Mouse (Mus musculus): Measurements from ENCODE around the gene Brinp1. TPM values are rescaled to one million over a fixed set of nuclear protein-coding genes. Genes with fewer than 3 reads are reported as not detected.

Brinp1 gene
- polyA plus RNA-seq, 2 experiments, result 9.0 to 15.2 TPM

DNA sequence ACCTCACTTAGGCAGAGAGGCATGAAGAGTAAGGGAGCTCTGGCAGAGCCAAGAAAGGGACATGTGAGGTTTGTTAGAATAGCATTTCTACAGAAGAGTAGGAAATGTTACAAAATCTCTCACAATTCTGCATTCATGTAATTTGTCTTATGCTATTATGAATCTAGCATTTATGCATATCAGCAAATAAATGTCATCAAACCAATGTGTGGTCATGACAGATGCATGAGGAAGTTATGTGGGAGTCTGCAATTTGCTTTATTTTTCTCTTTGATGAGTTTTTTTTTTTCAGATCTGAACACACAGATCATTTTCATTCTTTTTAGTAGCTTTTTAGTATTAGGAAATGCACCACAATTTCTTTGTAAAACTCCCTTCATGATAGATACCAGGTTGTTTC is 82.2 kb downstream of the Brinp1 start:
- DNase-seq (ENCODE audit: low spot score) (no peak), ATAC-seq (ENCODE audit: low FRiP score, low read depth) (no peak)
- no peaks in the 10 kb centered on the region for H3K4me1 ChIP-seq (ENCODE audit: control insufficient read depth, insufficient read depth, low read length)
- H3K9me3 ChIP-seq (ENCODE audit: control insufficient read depth, low read length), result no peaks in the 10 kb centered on the region
- H3K27ac ChIP-seq (replicated peaks; ENCODE audit: low read depth, low read length), result no peak overlapping the region
- TF ChIP-seq POLR2A (IDR thresholded peaks at IDR 0.05; ENCODE audit: borderline replicate concordance, extremely low read depth, insufficient read depth, insufficient read length), result no peak
- no peak overlapping the region for H3K4me3 ChIP-seq (replicated peaks; ENCODE audit: low read length)
- H3K4me2 ChIP-seq (replicated peaks; ENCODE audit: low read depth, low read length, severe bottlenecking), result no peak overlapping the region
- no peaks in the 10 kb centered on the region for H3K27me3 ChIP-seq (ENCODE audit: control insufficient read depth, insufficient read depth, low read length)
- no peak overlapping the region for H3K9ac ChIP-seq (ENCODE audit: low read depth, low read length, severe bottlenecking)
- no peaks in the 10 kb centered on the region for H3K36me3 ChIP-seq (ENCODE audit: control insufficient read depth, insufficient read depth, low read length)

DNA sequence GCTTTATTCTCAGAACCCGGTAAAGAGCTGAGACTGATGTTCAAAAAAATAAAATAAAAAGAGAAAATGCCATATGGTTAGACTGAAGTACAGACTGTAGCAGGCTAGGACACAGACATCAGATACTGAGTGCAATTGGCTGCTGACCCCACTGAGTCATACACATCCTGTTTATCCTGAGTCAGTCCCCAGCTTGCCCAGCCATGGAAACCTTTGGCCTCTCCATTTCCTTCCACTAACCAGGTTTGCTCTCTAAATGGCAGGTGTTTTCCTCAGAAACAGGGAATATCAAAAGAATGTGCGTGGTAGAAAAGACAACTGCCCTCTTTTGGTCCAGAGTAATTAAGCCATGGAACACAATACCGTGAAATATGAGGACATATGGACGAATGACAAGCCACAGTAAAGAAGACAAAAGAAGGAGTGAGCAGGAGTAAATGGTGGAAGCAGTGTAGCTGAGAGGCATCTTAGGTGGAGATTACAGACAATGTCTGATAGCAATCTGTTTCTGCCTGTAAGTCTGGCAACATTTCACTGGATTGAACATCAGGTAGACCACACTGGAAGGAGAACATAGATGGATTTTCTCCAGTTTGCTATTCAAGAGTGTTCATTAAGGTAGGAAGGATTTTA is 88.9 kb downstream of the Brinp1 start:
- H3K4me2 ChIP-seq (replicated peaks; ENCODE audit: low read depth, low read length, severe bottlenecking), result no peak overlapping the region
- no peaks in the 10 kb centered on the region for H3K4me1 ChIP-seq (ENCODE audit: control insufficient read depth, insufficient read depth, low read length)
- DNase-seq (ENCODE audit: low spot score) (no peak), ATAC-seq (ENCODE audit: low FRiP score, low read depth) (no peak)
- WGBS, result 83% methylated on average over 4 of the region's 4 CpGs
- H3K4me3 ChIP-seq (replicated peaks; ENCODE audit: low read length), result no peak overlapping the region
- H3K36me3 ChIP-seq (ENCODE audit: control insufficient read depth, insufficient read depth, low read length), result no peaks in the 10 kb centered on the region
- H3K9ac ChIP-seq (ENCODE audit: low read depth, low read length, severe bottlenecking), result no peak overlapping the region
- no peaks in the 10 kb centered on the region for H3K27me3 ChIP-seq (ENCODE audit: control insufficient read depth, insufficient read depth, low read length)
- H3K9me3 ChIP-seq (ENCODE audit: control insufficient read depth, low read length), result no peaks in the 10 kb centered on the region
- no peak overlapping the region for H3K27ac ChIP-seq (replicated peaks; ENCODE audit: low read depth, low read length)
- TF ChIP-seq POLR2A (IDR thresholded peaks at IDR 0.05; ENCODE audit: borderline replicate concordance, extremely low read depth, insufficient read depth, insufficient read length), result no peak

DNA sequence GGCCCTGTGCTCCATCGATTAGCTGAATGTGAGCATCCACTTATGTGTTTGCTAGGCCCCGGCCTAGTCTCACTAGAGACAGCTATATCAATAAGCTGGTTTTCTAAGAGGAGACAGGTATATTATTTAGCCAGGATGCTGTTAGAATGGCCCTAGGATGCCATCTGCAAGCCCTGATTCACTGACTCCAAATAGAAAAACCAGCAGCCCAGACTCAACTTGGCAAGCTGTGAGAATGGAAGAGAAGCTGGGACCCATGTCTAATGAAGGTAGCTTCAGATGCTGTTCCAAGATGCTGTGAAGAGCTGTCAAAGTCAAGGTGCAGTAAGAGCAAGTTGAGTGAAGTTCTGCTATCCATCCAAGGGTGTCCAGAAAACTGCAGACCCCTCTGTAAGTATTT is 89.5 kb downstream of the Brinp1 start:
- no peak for TF ChIP-seq POLR2A (IDR thresholded peaks at IDR 0.05; ENCODE audit: borderline replicate concordance, extremely low read depth, insufficient read depth, insufficient read length)
- 100% methylated on average over 2 of the region's 2 CpGs for WGBS

DNA sequence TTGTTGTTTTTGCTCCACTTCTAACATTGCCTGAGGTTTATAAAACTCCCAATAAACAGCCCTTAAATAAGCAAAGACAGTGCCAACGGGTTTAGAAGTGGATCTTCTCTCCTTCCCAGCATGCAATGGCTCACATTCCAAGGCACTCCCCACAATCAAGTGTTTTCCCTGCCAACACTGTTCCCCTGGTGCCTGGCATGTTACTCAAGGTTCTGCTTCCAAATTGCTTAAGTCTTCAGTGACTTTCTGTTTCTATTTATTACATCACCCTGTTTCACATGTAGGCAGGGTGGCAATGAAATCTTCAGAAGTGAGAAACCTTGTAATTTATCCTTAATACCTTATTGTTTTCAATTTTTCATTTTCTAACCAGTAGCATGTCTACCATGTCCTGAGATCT is 97.3 kb downstream of the Brinp1 start:
- no peaks in the 10 kb centered on the region for H3K4me1 ChIP-seq (ENCODE audit: control insufficient read depth, insufficient read depth, low read length)
- no peak for DNase-seq (ENCODE audit: low spot score)
- H3K4me3 ChIP-seq (replicated peaks; ENCODE audit: low read length), result no peak overlapping the region
- TF ChIP-seq POLR2A (IDR thresholded peaks at IDR 0.05; ENCODE audit: borderline replicate concordance, extremely low read depth, insufficient read depth, insufficient read length), result no peak
- WGBS, result 36% methylated on average over 1 of the region's 1 CpGs
- H3K27me3 ChIP-seq (ENCODE audit: control insufficient read depth, insufficient read depth, low read length), result no peaks in the 10 kb centered on the region
- no peak overlapping the region for H3K4me2 ChIP-seq (replicated peaks; ENCODE audit: low read depth, low read length, severe bottlenecking)
- H3K36me3 ChIP-seq (ENCODE audit: control insufficient read depth, insufficient read depth, low read length), result no peaks in the 10 kb centered on the region
- H3K9ac ChIP-seq (ENCODE audit: low read depth, low read length, severe bottlenecking), result no peak overlapping the region
- H3K9me3 ChIP-seq (ENCODE audit: control insufficient read depth, low read length), result no peaks in the 10 kb centered on the region
- no peak overlapping the region for H3K27ac ChIP-seq (replicated peaks; ENCODE audit: low read depth, low read length)
- no peak for ATAC-seq (ENCODE audit: low FRiP score, low read depth)

More for the DNA sequence above, 89.5 kb downstream of the Brinp1 start:
- H3K27me3 ChIP-seq (ENCODE audit: control insufficient read depth, insufficient read depth, low read length), result no peaks in the 10 kb centered on the region
- no peak overlapping the region for H3K27ac ChIP-seq (replicated peaks; ENCODE audit: low read depth, low read length)
- no peaks in the 10 kb centered on the region for H3K36me3 ChIP-seq (ENCODE audit: control insufficient read depth, insufficient read depth, low read length)
- no peak overlapping the region for H3K4me3 ChIP-seq (replicated peaks; ENCODE audit: low read length)
- no peak overlapping the region for H3K4me2 ChIP-seq (replicated peaks; ENCODE audit: low read depth, low read length, severe bottlenecking)
- DNase-seq (ENCODE audit: low spot score), result no peak
- no peak overlapping the region for H3K9ac ChIP-seq (ENCODE audit: low read depth, low read length, severe bottlenecking)
- H3K4me1 ChIP-seq (ENCODE audit: control insufficient read depth, insufficient read depth, low read length), result no peaks in the 10 kb centered on the region
- no peaks in the 10 kb centered on the region for H3K9me3 ChIP-seq (ENCODE audit: control insufficient read depth, low read length)
- no peak for ATAC-seq (ENCODE audit: low FRiP score, low read depth)

DNA sequence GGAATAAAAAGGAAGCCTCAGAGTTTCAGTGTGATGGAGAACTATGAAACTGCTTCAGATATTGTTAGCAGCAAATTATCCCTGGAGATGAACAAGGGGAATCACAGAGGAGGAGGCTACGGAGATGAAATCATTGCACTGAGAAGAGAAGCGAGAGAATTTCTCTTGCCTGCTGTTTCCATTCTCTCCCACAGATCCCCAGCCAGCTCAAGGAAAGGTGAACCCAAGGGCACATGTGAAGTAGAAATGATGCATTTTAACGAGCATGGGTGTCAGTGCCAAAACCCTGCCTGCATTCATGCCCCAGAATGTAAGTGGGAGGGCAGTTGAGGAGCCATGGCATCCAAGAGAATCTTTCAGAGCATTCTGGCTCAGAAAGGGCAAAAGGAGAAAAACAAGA is 104.5 kb downstream of the Brinp1 start:
- no peak for DNase-seq (ENCODE audit: low spot score)
- Histone ChIP-seq H3K27me3 (ENCODE audit: control insufficient read depth, insufficient read depth, low read length) (no peaks in the 10 kb centered on the region), H3K4me2 (replicated peaks; ENCODE audit: low read depth, low read length, severe bottlenecking) (no peak overlapping the region), H3K9me3 (ENCODE audit: control insufficient read depth, low read length) (no peaks in the 10 kb centered on the region), H3K9ac (ENCODE audit: low read depth, low read length, severe bottlenecking) (no peak overlapping the region), H3K4me3 (replicated peaks; ENCODE audit: low read length) (no peak overlapping the region), H3K4me1 (ENCODE audit: control insufficient read depth, insufficient read depth, low read length) (no peaks in the 10 kb centered on the region; the same call in 1 of the 2 replicates), H3K36me3 (ENCODE audit: control insufficient read depth, insufficient read depth, low read length) (no peaks in the 10 kb centered on the region), H3K27ac (replicated peaks; ENCODE audit: low read depth, low read length) (no peak overlapping the region)
- TF ChIP-seq POLR2A (IDR thresholded peaks at IDR 0.05; ENCODE audit: borderline replicate concordance, extremely low read depth, insufficient read depth, insufficient read length), result no peak
- 59% methylated on average over 3 of the region's 3 CpGs for WGBS
- ATAC-seq (ENCODE audit: low FRiP score, low read depth), result no peak

DNA sequence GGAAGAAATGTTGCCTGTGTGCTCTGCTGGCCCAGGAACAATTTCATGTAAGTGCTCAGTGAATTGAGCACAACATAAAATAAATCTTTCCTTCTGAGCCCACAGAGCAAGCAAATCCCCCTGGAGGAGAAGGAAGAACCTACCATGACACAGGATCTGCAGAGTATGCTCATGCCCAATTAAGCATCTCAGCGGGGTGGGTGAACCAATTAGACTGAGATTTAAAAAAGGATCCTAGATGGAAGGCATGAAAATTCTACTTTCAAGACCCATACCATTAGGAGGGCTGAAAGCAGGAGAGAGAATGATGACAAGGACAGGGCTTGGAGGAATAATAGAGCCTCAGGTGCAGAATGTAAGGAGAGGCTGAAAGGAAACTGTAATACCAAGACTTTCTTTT is 107.2 kb downstream of the Brinp1 start:
- H3K27ac ChIP-seq (replicated peaks; ENCODE audit: low read depth, low read length), result no peak overlapping the region
- H3K4me3 ChIP-seq (replicated peaks; ENCODE audit: low read length), result no peak overlapping the region
- no peak for TF ChIP-seq POLR2A (IDR thresholded peaks at IDR 0.05; ENCODE audit: borderline replicate concordance, extremely low read depth, insufficient read depth, insufficient read length)
- no peaks in the 10 kb centered on the region; the same call in 1 of the 2 replicates for H3K4me1 ChIP-seq (ENCODE audit: control insufficient read depth, insufficient read depth, low read length)
- no peaks in the 10 kb centered on the region for H3K9me3 ChIP-seq (ENCODE audit: control insufficient read depth, low read length)
- H3K36me3 ChIP-seq (ENCODE audit: control insufficient read depth, insufficient read depth, low read length), result no peaks in the 10 kb centered on the region
- no peak overlapping the region for H3K4me2 ChIP-seq (replicated peaks; ENCODE audit: low read depth, low read length, severe bottlenecking)
- no peak for ATAC-seq (ENCODE audit: low FRiP score, low read depth)
- H3K27me3 ChIP-seq (ENCODE audit: control insufficient read depth, insufficient read depth, low read length), result no peaks in the 10 kb centered on the region
- WGBS, result 72% methylated on average over 1 of the region's 1 CpGs
- DNase-seq (ENCODE audit: low spot score), result no peak
- no peak overlapping the region for H3K9ac ChIP-seq (ENCODE audit: low read depth, low read length, severe bottlenecking)

Data from limb, embryonic 14.5 days (tissue).